Mouse (Mus musculus) thymus, adult 2 months (tissue): ENCODE results near the gene Limd1. TPM values are rescaled to one million over a fixed set of nuclear protein-coding genes. Genes with fewer than 3 reads are reported as not detected.

Experiments
- DNase-seq: peaks from one replicate; pipeline ENCODE4 v3.0.0; 2021
- H3K27ac ChIP-seq: fragments of 200-500 bp; 2 replicates; pipeline ENCODE4 v1.5.1; 2012; ENCODE audit warnings: low read length, control low read depth; ENCODE audit not compliant: control insufficient read depth, insufficient read depth
- H3K27me3 ChIP-seq: fragments of 200-500 bp; 2 replicates; pipeline ENCODE4 v1.6.1; 2012; ENCODE audit warnings: mild to moderate bottlenecking, low read length, moderate library complexity, mixed read lengths; ENCODE audit not compliant: control insufficient read depth, insufficient read depth
- H3K36me3 ChIP-seq: fragments of 200-500 bp; 2 replicates; pipeline ENCODE4 v1.6.1; 2012; ENCODE audit warnings: mild to moderate bottlenecking, low read length, moderate library complexity; ENCODE audit not compliant: control insufficient read depth, insufficient read depth
- H3K4me1 ChIP-seq: fragments of 200-500 bp; replicated peaks from 2 replicates; pipeline ENCODE4 v1.6.1; 2012; ENCODE audit warnings: low read length; ENCODE audit not compliant: control insufficient read depth, insufficient read depth
- H3K4me3 ChIP-seq: fragments of 200-500 bp; 2 replicates; pipeline ENCODE4 v1.5.1; 2012; ENCODE audit warnings: mild to moderate bottlenecking, low read length, control low read depth, moderate library complexity; ENCODE audit not compliant: control insufficient read depth, insufficient read depth
- CTCF ChIP-seq: fragments of 200-500 bp; IDR thresholded peaks from 2 replicates; pipeline ENCODE4 v1.5.1; 2012; ENCODE audit warnings: mild to moderate bottlenecking, control low read depth, low read length, moderate library complexity, borderline replicate concordance; ENCODE audit not compliant: control insufficient read depth, poor library complexity, insufficient read depth; ENCODE audit errors: extremely low read depth
- POLR2A ChIP-seq: fragments of 200-500 bp; IDR thresholded peaks from 2 replicates; pipeline ENCODE4 v1.6.1; 2012; ENCODE audit warnings: mild to moderate bottlenecking, low read length, control low read depth, moderate library complexity; ENCODE audit not compliant: control insufficient read depth, poor library complexity, insufficient read depth; ENCODE audit errors: extremely low read depth
- WGBS: fragments of 180-500 bp; shearing (Covaris S2); methylation state at CpG from one replicate; pipeline ENCODE4 v1.1.7; 2018; 5-methylcytosine and 5-hydroxymethylcytosine counted together
- polyA plus RNA-seq: library from polyadenylated mRNA; depleted of rRNA; stranded (reverse); fragments of >200 nt; gene quantifications from 2 replicates; pipeline ENCODE4 v1.2.3, GENCODE M21; 2012

Limd1 gene
- polyA plus RNA-seq, 1 experiment, result 56.4 TPM

- Histone ChIP-seq H3K4me3 (no peak overlapping the region), H3K36me3 (no peaks in the 10 kb centered on the region), H3K4me1 (no peaks in the 10 kb centered on the region), H3K27me3 (no peaks in the 10 kb centered on the region), H3K27ac (no peak overlapping the region)
- no peak for DNase-seq
- 87% methylated on average over 5 of the region's 5 CpGs for WGBS
- TF ChIP-seq POLR2A (no peak), CTCF (no peak)
These were observed 10.0 kb upstream of the Limd1 start for GRCm38 (mm10) chr9:123468406-123469085.

- Histone ChIP-seq H3K27ac (no peak overlapping the region), H3K27me3 (no peaks in the 10 kb centered on the region), H3K4me3 (no peak overlapping the region), H3K36me3 (no peaks in the 10 kb centered on the region), H3K4me1 (no peaks in the 10 kb centered on the region)
- DNase-seq, result no peak
- TF ChIP-seq POLR2A, result no peak
- no peak for TF ChIP-seq CTCF
These were observed 9.4 kb upstream of the Limd1 start for GRCm38 (mm10) chr9:123469087-123469486.

- DNase-seq, result no peak
- Histone ChIP-seq H3K36me3 (no peaks in the 10 kb centered on the region), H3K4me1 (peaks cover 5% of the 10 kb centered on the region), H3K4me3 (no peak overlapping the region), H3K27me3 (no peaks in the 10 kb centered on the region), H3K27ac (no peak overlapping the region)
- TF ChIP-seq CTCF (no peak), POLR2A (no peak)
These were observed 5.1 kb upstream of the Limd1 start for GRCm38 (mm10) chr9:123473377-123473776.

- Histone ChIP-seq H3K4me1 (peaks cover 22% of the 10 kb centered on the region), H3K27ac (no peak overlapping the region), H3K27me3 (no peaks in the 10 kb centered on the region), H3K4me3 (no peak overlapping the region), H3K36me3 (no peaks in the 10 kb centered on the region)
- WGBS, result 93% methylated on average over 1 of the region's 1 CpGs
- TF ChIP-seq POLR2A (no peak), CTCF (no peak)
- no peak for DNase-seq
These were observed 2.9 kb upstream of the Limd1 start for GRCm38 (mm10) chr9:123475569-123475968.

GRCm38 (mm10) chr9:123478031-123478585, 398 bp upstream of the Limd1 start:
- 12% methylated on average over 23 of the region's 29 CpGs for WGBS
- 0 out of 2 replicates have a peak, but pooled peaks have one; percentile 55 for TF ChIP-seq CTCF
- TF ChIP-seq POLR2A, result no peak
- Histone ChIP-seq H3K27me3 (no peaks in the 10 kb centered on the region), H3K36me3 (peaks cover 5% of the 10 kb centered on the region; the same call in 1 of the 2 replicates), H3K4me3 (peak overlapping the region; percentile 22), H3K4me1 (peaks cover 39% of the 10 kb centered on the region), H3K27ac (no peak overlapping the region)
- no peak for DNase-seq

GRCm38 (mm10) chr9:123479196-123479669, 727 bp downstream of the Limd1 start:
- Histone ChIP-seq H3K4me3 (peak overlapping the region; percentile 98), H3K27me3 (no peaks in the 10 kb centered on the region), H3K36me3 (peaks cover 10% of the 10 kb centered on the region), H3K4me1 (peaks cover 48% of the 10 kb centered on the region), H3K27ac (peak overlapping the region; percentile 28; the same call in 1 of the 2 replicates)
- TF ChIP-seq POLR2A (no peak), CTCF (no peak)
- peak; percentile 32 for DNase-seq
- WGBS, result 38% methylated on average over 17 of the region's 17 CpGs

- Histone ChIP-seq H3K36me3 (peaks cover 11% of the 10 kb centered on the region), H3K4me1 (peaks cover 48% of the 10 kb centered on the region), H3K27ac (no peak overlapping the region), H3K27me3 (no peaks in the 10 kb centered on the region), H3K4me3 (peak overlapping the region; percentile 98)
- no peak for DNase-seq
- TF ChIP-seq CTCF (no peak), POLR2A (no peak)
- WGBS, result 89% methylated on average over 8 of the region's 8 CpGs
These were observed 1.4 kb downstream of the Limd1 start for GRCm38 (mm10) chr9:123479876-123480252.
